Mouse (Mus musculus) midbrain, embryonic 14.5 days (tissue): ENCODE results near the gene Speer4d. TPM values are rescaled to one million over a fixed set of nuclear protein-coding genes. Genes with fewer than 3 reads are reported as not detected.
"Not testable (repeated sequence)": the region's sequence is repeated elsewhere in the genome, so short reads cannot be mapped to it uniquely, and the experiment has no call there.

Experiments used
- ATAC-seq: fragments of 200-750 bp; cut with Nextera tagmentation; 2 replicates; pipeline ENCODE4 v1.8.0; 2017; ENCODE audit warnings: moderate number of reproducible peaks, moderate library complexity; ENCODE audit not compliant: low FRiP score, low TSS enrichment
- DNase-seq: peaks from one replicate; pipeline ENCODE4 v3.0.0-alpha.2; 2015
- H3K27ac ChIP-seq: fragments of 300-500 bp; sonication (generic); replicated peaks from 2 replicates; pipeline ENCODE4 v1.5.1; 2014; ENCODE audit warnings: mild to moderate bottlenecking, low read depth, low read length, moderate library complexity
- H3K27me3 ChIP-seq: fragments of 300-500 bp; sonication (generic); 2 replicates; pipeline ENCODE4 v1.6.1; 2014; ENCODE audit warnings: low read length, control low read depth, mixed read lengths; ENCODE audit not compliant: control insufficient read depth, insufficient read depth
- H3K36me3 ChIP-seq: fragments of 300-500 bp; sonication (generic); 2 replicates; pipeline ENCODE4 v1.6.1; 2014; ENCODE audit warnings: low read length, control low read depth; ENCODE audit not compliant: control insufficient read depth, insufficient read depth
- H3K4me1 ChIP-seq: fragments of 300-500 bp; sonication (generic); 2 replicates; pipeline ENCODE4 v1.6.1; 2014; ENCODE audit warnings: mild to moderate bottlenecking, antibody characterized with exemption, low read length, control low read depth; ENCODE audit not compliant: control insufficient read depth, insufficient read depth
- H3K4me2 ChIP-seq: fragments of 300-500 bp; sonication (generic); 2 replicates; pipeline ENCODE4 v1.6.1; 2014; ENCODE audit warnings: mild to moderate bottlenecking, low read length, moderate library complexity
- H3K4me3 ChIP-seq: fragments of 300-500 bp; sonication (generic); replicated peaks from 2 replicates; pipeline ENCODE4 v1.5.1; 2014; ENCODE audit warnings: low read depth, low read length
- H3K9ac ChIP-seq: fragments of 300-500 bp; sonication (generic); replicated peaks from 2 replicates; pipeline ENCODE4 v1.6.1; 2014; ENCODE audit warnings: mild to moderate bottlenecking, low read length, moderate library complexity
- H3K9me3 ChIP-seq: fragments of 300-500 bp; sonication (generic); 2 replicates; pipeline ENCODE4 v1.6.1; 2016; ENCODE audit warnings: low read length, control low read depth, mixed read lengths; ENCODE audit not compliant: control insufficient read depth
- WGBS: fragments of 180-500 bp; shearing (Covaris S2); extraction: QIAGEN DNeasy Blood & Tissue Kit; methylation state at CpG from one replicate; pipeline ENCODE4 v1.1.7; 2014; 5-methylcytosine and 5-hydroxymethylcytosine counted together
- polyA plus RNA-seq: library from polyadenylated mRNA; unstranded; fragments of >200 nt; fragmentation: Nextera tagmentation; extraction: Ambion mirVana; gene quantifications from 2 replicates; pipeline ENCODE4 v1.2.1, GENCODE M21; 2014

The Speer4d gene
- polyA plus RNA-seq, 1 experiment from 2014 or later: not detected

DNA sequence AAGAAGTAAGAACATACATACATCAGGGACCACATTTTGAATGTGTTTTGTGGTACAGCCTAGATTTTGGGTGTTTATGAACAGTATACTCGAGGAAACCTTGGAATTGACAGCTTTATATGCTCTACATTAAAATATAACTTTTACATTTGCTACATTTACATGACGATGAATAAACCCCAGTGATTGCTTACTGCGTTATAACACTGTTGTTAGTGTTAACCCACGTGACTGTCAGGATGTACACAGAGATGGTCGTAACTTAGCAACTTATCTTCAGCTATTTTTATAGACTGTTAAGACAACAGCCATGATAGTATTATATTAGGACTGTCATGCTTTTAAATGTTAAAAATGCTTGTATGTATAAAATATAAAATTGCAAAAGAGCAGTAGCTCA, 17.4 kb upstream of the Speer4d start:
- not testable (repeated sequence) for H3K9ac ChIP-seq, DNase-seq, H3K4me3 ChIP-seq, H3K27me3 ChIP-seq, H3K4me1 ChIP-seq, H3K4me2 ChIP-seq, H3K36me3 ChIP-seq, H3K27ac ChIP-seq
- ATAC-seq: peak; percentile 66
- peaks cover 21% of the 10 kb centered on the region for H3K9me3 ChIP-seq
- 61% methylated on average over 5 of the region's 5 CpGs for WGBS

DNA sequence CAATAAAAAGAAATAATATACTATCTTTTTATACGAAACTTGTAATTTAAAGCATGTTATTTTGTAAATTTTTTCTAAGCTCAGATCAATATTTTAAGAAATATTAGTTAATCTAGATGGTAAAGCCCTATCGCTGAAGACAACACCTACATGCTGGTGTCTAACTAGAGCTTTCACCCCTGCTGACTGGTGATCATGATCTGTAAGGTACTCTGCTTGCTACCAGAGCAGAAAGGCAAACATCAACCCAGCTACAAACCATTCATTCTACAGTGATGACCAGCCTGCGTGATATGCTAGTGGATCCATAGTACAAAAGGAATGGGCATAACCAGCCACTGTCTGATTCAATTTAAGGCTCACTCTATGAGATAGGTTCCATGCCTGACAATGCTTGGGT, 16.9 kb upstream of the Speer4d start:
- not testable (repeated sequence) for H3K9ac ChIP-seq, H3K27ac ChIP-seq, H3K27me3 ChIP-seq, H3K36me3 ChIP-seq, DNase-seq, H3K4me1 ChIP-seq, H3K4me3 ChIP-seq, H3K4me2 ChIP-seq
- H3K9me3 ChIP-seq: peaks cover 25% of the 10 kb centered on the region
- ATAC-seq: peak; percentile 62
- WGBS: 66% methylated on average over 3 of the region's 3 CpGs

DNA sequence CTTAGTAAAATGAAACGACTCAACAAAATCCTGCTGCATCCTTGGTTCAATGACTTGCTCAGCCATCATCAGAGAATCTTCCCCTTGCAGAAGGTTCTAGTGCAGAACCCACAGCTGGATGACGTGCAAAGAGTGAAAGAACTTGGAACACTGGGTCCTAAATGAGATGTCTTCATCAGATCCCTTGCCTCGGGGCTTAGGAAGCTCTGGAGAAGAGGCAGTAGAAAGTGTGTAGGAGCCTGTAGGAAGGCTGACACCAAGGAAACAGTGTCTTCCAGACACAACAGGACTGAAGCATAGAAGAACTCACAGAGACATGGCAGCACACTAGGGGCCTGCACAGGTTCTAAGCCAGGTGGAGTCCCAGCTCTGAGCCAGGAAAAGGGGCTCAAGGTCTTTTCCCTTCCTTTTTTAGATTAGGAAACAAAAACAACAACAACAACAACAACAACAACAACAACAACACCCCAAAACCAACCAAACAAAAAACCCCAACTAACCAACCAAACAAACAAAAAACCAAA, 16.4 kb upstream of the Speer4d start:
- H3K27me3 ChIP-seq, H3K36me3 ChIP-seq, H3K4me1 ChIP-seq, H3K4me3 ChIP-seq, H3K27ac ChIP-seq, H3K4me2 ChIP-seq, DNase-seq, ATAC-seq, H3K9ac ChIP-seq: not testable (repeated sequence)
- 61% methylated on average over 3 of the region's 3 CpGs for WGBS
- peaks cover 25% of the 10 kb centered on the region for H3K9me3 ChIP-seq

DNA sequence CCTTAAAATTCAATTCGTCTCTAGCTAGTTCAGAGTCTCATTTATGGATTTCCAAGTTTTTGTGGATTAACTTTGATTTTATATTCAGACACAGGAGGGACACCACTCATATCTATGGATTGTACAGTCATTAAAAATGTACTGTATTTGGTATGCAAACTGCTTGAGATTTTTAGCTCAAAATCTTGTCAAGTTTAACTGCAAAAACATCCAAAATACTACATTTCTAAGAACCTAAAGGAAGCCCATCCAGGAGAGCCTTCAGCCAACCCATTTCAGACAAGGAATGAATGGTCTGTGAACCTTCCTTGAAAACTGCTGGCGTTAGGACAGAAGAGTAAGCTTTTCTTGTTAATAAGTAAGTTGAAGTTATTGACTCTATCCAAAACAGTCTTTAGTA, 15.9 kb upstream of the Speer4d start:
- H3K9ac ChIP-seq, H3K4me2 ChIP-seq, ATAC-seq, H3K36me3 ChIP-seq, DNase-seq, H3K27ac ChIP-seq, H3K27me3 ChIP-seq, H3K4me3 ChIP-seq, H3K4me1 ChIP-seq: not testable (repeated sequence)
- whole genome bisulfite sequencing: 53% methylated on average over 2 of the region's 2 CpGs
- peaks cover 25% of the 10 kb centered on the region for H3K9me3 ChIP-seq

DNA sequence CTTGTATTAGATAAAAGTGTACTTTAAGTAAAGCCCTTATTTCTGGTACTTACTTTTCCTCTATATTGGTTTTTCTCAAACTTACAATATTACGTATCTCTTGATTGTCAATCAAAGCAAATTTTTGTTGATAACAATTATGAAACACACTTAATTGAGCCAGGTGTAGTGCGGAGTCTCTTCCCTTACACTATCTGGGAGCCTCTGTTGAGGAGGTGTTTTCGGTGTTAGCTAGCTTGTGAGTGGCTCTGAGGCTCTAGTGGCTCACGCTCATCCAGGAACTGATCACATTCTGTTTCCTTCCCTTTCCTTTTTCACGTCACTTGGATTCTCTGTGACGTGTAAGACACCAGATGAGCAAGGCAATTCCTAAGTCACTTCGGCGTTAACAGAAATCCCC, 15.3 kb upstream of the Speer4d start:
- WGBS: 76% methylated on average over 8 of the region's 8 CpGs

DNA sequence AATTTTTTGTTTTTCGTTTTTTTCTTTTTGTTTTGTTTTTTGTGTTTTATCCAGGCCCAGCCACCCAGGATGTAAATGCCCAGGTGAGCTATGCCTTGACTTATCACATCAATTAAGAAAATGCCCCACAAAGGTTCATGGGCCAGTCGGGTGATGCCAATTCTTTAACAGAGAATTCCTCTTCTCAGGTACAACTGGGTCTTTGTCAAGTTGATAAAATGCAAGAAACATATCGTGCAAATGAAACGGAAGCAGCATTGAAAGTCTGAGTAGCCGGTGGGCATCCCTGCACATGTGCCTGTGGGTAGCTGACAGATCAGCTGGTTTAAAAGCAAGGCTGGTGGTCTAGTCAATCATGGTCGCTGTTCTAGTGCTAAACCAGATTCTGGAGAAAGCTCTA, 12.2 kb upstream of the Speer4d start:
- not testable (repeated sequence) for H3K4me1 ChIP-seq, H3K4me2 ChIP-seq, H3K36me3 ChIP-seq, H3K4me3 ChIP-seq, H3K27ac ChIP-seq, H3K9ac ChIP-seq, H3K27me3 ChIP-seq, DNase-seq
- WGBS: 62% methylated on average over 6 of the region's 6 CpGs
- H3K9me3 ChIP-seq: peaks cover 20% of the 10 kb centered on the region
- peak; percentile 78 for ATAC-seq

More for the DNA sequence above, 15.3 kb upstream of the Speer4d start:
- H3K4me3 ChIP-seq, H3K9ac ChIP-seq, H3K27ac ChIP-seq, H3K4me1 ChIP-seq, H3K27me3 ChIP-seq, H3K4me2 ChIP-seq, H3K36me3 ChIP-seq, DNase-seq: not testable (repeated sequence)
- peaks cover 25% of the 10 kb centered on the region for H3K9me3 ChIP-seq
- peak; percentile 51; the same call in 1 of the 2 replicates for ATAC-seq

DNA sequence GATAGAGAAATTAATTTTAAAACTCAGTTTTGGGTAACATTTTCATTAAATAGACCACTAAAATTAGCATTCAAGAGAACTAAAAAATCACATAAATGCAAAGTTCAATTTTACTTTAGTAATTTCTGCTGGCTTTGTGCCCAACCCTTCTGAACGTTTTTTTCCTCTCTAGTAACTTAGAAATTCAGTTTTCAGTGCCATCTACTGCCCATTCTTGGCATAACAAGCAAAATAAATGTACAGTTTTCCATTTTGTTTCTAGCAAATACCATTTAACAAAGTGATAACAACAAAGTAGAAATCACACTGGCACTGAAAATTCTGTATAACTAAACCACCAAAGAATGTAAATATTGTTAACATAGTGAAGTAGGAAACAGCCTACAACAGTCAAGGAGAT, 8.2 kb upstream of the Speer4d start:
- not testable (repeated sequence) for H3K4me2 ChIP-seq, H3K4me1 ChIP-seq, H3K27me3 ChIP-seq, H3K9ac ChIP-seq, H3K27ac ChIP-seq, H3K4me3 ChIP-seq, H3K36me3 ChIP-seq, H3K9me3 ChIP-seq, ATAC-seq
- peak; percentile 63 for DNase-seq
- WGBS: 10% methylated on average over 1 of the region's 1 CpGs

DNA sequence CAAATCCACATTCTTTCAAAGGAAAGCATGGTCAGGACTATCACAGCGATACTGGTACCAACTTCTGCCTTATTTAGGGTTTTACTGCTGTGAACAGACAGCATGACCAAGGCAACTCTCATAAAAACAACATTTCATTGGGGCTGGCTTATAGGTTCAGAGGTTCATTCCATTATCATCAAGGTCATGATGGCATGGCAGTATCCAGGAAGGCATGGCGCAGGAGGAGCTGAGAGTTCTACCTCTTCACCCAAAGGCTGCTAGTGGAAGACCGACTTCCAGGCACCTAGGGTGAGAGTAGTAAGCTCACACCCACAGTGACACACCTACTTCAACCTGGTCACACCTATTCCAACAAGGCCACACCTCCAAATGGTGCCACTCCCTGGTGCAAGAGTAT, 2.7 kb upstream of the Speer4d start:
- H3K4me2 ChIP-seq, H3K27ac ChIP-seq, H3K27me3 ChIP-seq, H3K9ac ChIP-seq, H3K36me3 ChIP-seq, DNase-seq, H3K4me3 ChIP-seq, H3K4me1 ChIP-seq, H3K9me3 ChIP-seq: not testable (repeated sequence)
- peak; percentile 70; the same call in 1 of the 2 replicates for ATAC-seq
- WGBS: 70% methylated on average over 3 of the region's 3 CpGs

DNA sequence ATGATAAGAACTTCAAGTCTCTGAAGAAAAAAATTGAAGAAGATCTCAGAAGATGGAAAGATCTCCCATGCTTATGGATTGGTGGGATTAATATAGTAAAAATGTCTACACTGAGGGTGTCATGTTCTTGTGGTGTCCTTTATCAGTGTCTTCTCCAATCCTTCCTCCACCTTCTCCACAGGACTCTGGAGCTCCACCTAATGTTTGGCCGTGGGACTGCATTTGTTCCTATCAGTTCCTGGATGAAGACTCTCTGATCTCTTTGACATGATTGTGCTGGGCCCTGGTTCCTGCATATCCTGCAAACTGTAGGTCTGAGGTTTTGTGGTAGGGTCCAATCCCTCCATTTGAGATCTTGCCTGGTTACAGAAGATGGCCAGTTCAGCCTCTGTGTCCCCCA, 9.3 kb downstream of the Speer4d start:
- H3K4me3 ChIP-seq, H3K4me1 ChIP-seq: not testable (repeated sequence)
- WGBS: 42% methylated on average over 1 of the region's 1 CpGs

More for the DNA sequence above, 9.3 kb downstream of the Speer4d start:
- H3K27ac ChIP-seq, H3K9me3 ChIP-seq, H3K27me3 ChIP-seq, DNase-seq, ATAC-seq, H3K36me3 ChIP-seq, H3K4me2 ChIP-seq, H3K9ac ChIP-seq: not testable (repeated sequence)
